Mouse (Mus musculus) frontal cortex, adult 2 months (tissue): ENCODE data around the gene Crisp2. TPM values are rescaled to one million over a fixed set of nuclear protein-coding genes. Genes with fewer than 3 reads are reported as not detected.
"Not testable (repeated sequence)": the region's sequence is repeated elsewhere in the genome, so short reads cannot be mapped to it uniquely, and the experiment has no call there.

Source experiments
- DNase-seq, 2 experiments: peaks; one replicate each; pipeline ENCODE4 v3.0.0; 2022; ENCODE audit warnings: low spot score in 1 of 2; ENCODE audit errors: extremely low spot score in 1 of 2
- polyA plus RNA-seq: library from polyadenylated mRNA; depleted of rRNA; stranded (reverse); fragments of >200 nt; gene quantifications from 2 replicates; pipeline ENCODE4 v1.2.3, GENCODE M21; 2012; rRNA removed

The Crisp2 gene
- polyA plus RNA-seq, 1 experiment: not detected

DNA sequence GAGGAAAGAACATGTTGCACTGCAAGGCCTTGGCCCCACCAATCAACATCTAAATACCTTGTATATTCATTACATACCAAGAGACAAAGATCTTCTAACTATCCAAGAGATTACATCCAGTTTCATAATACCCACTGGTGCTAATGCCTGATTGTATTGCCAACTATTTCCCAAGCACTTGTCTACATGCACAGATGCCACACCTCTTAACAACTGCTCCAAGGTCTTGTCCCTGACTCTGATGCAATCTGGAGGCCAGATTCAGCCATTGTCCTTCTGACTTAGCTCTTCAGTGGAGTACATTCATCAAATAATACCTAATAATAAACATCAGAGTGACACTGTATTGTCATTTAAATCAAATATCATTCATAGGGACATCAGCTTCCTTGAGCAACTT, 89.7 kb downstream of the Crisp2 start:
- not testable (repeated sequence) for DNase-seq

DNA sequence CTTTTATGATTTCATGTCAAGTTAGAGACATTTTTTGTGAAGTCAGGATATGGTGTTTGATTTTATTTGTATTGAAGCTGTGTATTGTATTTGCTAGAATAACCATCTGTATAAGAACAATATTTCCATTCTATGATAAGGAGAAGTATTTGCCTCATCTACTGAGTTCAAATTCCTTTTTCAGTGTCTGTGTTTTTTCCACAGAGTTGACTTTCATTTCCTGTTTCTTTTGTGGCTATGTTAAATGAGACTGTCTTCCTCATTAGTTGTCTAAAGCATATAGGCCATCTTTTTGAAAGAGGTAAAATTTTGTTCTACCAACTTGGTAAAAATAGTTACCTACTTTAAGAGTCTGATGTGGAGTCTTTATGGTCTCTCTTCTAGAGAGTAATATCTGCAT, 90.5 kb downstream of the Crisp2 start:
- no peak for DNase-seq

Other genes starting within 250 kb of the Crisp2 start
- not detected in 2 replicates for gene Esp6, start 245.5 kb downstream of the Crisp2 start, polyA plus RNA-seq
- gene Esp4, start 208.4 kb downstream of the Crisp2 start, polyA plus RNA-seq: not detected in 2 replicates
- not detected in 2 replicates for gene Esp3, start 174.9 kb downstream of the Crisp2 start, polyA plus RNA-seq
- gene Esp1, start 79.9 kb downstream of the Crisp2 start, polyA plus RNA-seq: not detected in 2 replicates
- not detected in 2 replicates for gene Rhag, start 4.1 kb upstream of the Crisp2 start, polyA plus RNA-seq
- gene 9130008F23Rik, start 73.6 kb upstream of the Crisp2 start, polyA plus RNA-seq: 2.0 and 2.2 TPM in 2 replicates
- gene Glyatl3, start 107.3 kb upstream of the Crisp2 start, polyA plus RNA-seq: 0.15 TPM in 1 of 2 replicates, not detected in the other
- 20.4 and 25.4 TPM in 2 replicates for gene Mut, start 127.7 kb upstream of the Crisp2 start, polyA plus RNA-seq
- gene Cenpq, start 128.0 kb upstream of the Crisp2 start, polyA plus RNA-seq: 4.6 and 5.0 TPM in 2 replicates